Mouse (Mus musculus) mature B cell (primary cell): ENCODE results near the gene P2rx7.

Experiments used
- in situ Hi-C: fragments of 300-500 bp; cut with MboI; formaldehyde crosslinking; loops from 2 replicates; pipeline ENCODE4 v1.14.3; 2019

Gene P2rx7

DNA sequence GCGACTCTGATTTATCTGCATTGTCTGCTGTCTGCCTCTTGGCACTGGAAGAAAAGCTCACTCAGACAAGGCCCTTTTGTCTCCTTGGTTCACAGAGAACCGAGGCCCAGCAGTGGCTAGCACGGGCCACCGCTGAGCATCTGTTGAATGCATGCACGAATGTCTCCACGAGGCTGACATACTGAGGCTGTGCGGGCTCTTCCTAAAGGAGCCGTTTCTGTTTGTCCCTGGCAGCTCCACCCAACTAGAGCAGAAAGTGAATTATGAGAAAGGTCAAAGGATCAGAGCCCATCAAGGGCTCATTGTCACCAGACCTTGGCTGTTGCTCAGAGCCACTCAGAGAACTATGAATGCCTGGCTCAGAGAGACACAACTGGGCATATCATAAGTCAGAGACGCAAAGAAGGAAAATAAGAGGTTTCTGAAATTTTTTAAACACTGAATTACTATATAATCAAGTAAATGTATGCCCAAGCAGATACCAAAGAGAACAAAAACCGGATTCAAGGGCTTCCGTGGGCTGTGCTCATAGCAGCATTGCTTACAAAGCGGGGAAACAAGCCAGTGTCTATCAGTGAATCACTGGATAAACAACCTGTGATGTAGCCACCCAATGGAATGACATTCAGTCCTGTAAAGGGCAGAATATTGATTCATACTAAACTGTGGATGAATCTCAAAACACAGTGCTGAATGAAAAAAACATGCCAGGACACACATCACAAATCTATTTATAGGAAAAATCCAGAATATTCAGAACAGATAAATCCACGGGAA lies 49.9 kb downstream of the P2rx7 start:
- in situ Hi-C loops = no loop called here

DNA sequence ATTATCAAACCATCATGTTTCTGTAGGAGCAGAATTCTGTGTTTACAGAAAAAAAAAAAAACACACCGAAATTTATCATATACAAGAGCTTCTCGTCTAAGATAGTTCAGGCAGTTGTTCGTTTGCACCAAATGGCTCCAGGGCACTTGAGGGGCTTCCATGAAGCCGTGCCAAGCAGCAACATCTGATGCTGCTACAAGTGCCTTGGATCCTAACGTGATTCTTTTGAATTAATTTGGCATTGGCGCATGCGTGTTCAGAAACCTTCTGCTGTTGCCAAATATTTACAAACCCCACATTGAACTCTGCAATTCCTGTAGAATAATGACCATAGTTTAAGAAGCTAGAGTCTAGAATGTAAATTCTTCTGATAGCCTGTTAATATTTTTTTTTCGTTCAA lies 51.8 kb downstream of the P2rx7 start:
- in situ Hi-C loops = no loop called here

DNA sequence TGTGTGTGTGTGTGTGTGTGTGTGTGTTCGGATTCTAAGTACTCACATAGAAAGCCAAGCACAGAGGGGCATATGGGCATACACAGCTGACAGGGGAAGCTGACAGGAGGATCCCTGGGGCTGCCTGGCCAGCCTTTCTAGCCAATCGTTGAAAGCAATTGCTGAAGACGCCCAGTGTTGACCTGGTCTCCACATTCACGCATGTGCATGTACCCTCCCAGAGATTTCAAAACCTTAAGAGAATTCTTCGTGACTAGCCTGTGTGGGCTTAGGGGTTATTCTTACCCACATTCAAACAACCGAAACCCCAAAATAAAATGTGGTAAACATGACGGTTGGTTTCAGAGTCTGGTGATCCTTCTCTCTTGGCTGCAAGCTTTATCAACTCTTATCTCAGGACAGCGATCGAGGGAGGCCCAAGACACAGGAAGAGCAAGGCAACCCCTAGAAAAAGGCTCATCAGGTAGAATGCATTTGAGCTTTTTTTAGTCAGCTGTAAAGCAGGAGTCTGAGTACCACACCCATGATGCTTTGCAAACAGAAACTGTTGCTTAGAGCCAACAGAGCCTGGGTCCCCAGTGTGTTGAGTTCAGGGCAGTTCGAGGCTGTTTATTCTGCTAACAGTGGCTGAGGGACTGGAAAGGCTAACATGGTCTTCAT lies 54.5 kb downstream of the P2rx7 start:
- in situ Hi-C loops = no loop called here

DNA sequence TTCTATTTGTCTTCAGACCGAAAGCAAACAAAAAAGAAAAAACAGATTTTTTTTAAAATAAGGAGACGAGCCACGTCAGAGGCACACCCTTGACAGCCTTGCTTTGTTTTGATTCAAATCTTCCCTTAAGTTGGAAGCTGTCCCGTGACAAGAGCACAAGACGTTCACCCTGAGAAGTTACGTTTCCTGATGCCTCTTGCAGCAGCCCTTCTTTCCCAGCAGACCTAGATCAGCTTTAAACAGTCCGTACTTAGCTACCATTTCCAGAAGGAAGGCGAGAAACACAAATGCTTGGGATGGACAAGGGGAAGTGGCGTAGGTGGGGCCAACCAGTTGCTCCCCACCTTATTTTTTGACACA lies 55.0 kb downstream of the P2rx7 start:
- in situ Hi-C loops = no loop called here

DNA sequence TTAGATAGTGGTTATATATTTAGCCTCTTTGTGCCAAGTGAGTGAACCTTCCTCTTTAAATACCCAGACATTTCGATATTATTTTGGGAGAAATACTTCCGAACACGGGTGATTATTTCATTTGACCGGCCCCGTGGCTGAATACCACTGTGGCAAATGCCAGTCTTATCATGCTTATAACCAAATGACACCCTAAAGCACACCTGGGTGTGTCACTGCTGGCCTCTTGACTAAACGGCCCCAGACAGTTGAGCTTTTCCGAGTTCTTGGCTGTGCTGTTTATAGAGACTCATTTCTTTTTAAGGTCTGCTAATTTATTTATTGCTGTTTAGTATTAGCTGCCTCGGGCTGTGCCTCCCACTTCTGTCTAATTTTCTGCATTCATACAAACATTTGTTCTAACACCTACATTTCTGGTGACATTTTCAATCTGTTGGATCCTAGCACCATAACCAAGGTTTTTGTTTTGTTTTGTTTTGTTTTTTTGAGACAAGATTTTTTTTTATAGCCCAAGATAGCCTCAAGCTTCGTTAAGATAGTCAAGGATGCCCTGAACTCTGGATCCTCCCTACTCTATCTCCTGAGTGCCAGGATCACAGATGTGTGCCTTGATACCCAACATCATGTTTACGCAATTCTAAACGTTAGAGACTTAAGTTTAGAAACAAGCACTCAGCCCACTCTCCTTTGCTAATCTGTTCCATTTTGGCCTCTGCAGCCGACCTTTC lies 56.6 kb downstream of the P2rx7 start:
- in situ Hi-C loops = no loop called here

DNA sequence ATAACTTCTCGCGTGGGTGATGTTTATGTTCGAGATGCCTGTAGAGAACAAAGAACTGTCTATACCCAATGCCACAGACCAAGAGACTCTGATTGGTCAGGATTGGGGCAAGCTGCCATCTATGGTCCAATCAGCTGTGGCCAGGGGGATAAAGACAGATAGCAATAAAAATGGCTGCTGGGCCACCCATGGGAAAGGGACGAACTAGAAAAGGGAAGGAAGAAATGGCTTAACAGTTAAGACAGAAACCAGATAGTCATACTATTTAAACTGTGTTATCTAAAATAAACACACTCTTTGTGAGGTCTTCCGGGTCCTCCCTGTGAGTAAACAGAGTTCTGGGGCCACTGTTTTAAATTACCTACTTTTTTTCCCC lies 57.1 kb downstream of the P2rx7 start:
- in situ Hi-C loops = no loop called here

DNA sequence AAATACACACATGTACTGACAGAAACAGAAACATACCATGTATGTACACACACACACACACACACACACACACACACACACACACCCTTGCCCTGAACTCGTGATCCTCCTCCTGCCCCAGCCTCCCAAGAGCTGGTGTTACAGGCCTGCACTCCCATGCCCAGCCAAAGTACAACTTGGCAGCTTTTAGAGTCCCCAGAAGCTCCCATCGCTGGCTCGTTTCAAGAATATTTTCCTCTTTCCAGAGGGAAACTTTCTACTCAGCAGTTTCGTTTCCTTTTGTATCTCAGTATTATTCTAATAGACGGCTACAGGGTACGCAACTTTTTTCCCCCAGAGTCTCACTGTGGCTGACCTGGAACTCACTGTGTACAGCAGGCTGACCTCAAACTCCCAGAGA lies 58.4 kb downstream of the P2rx7 start:
- in situ Hi-C loops = no loop called here

DNA sequence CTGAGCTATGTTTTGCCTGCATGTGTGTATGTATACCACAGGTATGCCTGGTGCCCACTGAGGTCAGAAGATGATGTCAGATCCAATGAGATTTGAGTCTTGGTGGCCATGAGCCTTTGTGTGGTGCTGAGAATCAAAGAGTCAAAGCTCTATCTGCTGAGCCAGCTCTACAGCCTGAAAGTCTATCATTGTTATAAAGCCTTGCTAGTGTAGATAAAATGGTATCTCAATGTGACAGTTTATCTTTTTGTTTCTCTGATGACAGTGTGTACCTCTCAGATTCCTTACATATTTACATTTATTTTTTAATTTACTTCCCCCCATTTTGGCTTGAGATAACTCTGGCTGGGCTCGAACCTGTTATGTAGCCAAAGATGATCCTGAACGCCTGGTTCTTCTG lies 59.9 kb downstream of the P2rx7 start:
- in situ Hi-C loops = no loop called here

DNA sequence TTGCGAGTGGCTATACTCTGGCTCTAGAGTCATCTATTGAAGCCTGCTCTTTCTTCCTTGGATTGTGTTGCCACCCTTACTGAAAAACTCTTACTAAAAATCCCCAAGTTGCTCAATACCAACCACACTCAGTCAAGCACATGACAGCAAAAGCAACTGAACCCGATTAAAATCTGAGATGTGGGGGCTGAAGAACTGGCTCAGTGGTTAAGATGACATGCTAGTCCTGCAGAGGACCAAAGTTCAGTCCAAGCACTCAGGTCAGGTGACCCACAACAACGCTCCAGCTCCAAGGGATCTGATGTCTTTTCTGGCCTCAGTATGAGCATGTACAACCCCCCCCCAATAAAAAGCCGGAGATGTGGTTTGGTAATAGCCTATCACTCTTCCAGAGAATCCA lies 60.9 kb downstream of the P2rx7 start:
- in situ Hi-C loops = no loop called here

DNA sequence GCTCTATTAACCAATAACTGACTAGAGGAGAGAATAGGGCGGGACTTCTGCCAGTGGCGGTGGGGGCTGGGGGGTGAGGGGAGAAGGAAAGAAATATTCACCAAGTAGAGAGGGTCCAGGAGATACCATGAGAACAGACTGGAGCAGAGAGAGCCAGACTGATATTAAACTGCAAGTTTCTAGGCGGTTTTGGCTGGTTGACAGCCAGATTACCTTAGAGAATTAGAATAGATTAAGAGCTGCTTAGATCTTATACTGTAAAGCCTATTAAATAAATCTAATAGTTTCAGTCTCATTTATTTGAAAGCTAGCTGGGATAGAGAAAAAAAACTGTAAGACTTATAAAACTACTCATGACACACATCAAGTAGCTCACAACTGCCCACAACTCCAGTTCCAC lies 61.5 kb downstream of the P2rx7 start:
- in situ Hi-C loops = no loop called here

DNA sequence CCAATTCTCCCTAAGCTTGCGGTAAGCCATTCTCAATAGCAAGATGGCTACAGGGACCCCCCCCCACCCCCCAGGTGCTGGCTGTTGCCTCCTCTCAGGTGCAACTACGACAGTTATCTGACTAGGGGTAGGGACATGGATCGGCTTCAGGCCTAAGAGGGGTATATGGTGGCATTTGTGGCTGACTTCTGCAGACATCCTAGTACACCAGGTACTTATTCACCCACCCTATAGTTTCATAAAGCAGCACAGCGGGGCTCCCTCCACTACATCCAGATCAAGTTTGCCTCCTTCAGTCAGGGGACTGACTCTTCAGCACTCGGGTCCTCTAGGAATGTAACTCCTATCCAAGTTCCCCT lies 63.2 kb downstream of the P2rx7 start:
- in situ Hi-C loops = no loop called here

DNA sequence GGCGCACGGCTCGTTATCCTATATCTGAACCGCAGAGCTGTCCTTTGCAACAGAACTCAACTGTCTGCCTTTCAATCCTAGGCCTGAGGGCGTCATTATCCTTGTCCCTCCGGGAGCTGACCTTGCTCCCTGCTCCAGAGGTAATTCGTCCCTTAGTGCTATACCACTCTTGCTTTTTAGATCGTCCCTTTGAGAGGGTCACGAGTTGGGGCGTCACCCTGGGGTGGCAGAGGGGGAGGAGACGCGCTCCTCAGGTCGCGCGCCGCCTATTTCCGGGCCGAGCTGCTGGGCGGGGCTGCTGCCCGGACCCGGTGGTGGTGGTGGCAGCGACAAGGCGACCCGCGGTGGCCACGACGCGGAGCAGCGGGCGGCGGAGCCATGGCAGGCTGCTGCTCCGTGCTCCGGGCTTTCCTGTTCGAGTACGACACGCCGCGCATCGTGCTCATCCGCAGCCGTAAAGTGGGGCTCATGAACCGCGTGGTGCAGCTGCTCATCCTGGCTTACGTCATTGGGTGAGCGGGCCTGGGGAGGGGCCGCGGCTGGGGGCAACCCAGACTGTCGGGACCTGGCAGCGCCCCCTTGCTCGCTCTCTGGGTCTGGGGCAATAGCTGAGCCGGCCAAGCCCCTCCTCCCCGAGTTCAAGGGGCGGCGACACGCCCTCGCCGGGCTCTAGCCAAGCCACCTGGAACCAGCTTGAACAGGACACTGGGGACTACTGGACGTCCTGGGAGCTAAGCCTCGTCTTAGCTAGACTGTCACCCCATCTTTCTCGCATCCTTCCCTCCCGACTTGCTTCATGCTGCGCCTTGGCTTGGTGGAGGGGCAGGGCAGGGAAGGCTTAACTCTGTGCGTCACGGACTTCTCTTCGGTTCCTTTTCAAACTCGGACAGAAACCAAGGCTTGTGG lies 63.8 kb downstream of the P2rx7 start, which contains the start of gene P2rx4:
P2rx4 (plus strand) TSS at position 269 of the 906 bp plus-strand sequence.
- in situ Hi-C loops = no loop called here

DNA sequence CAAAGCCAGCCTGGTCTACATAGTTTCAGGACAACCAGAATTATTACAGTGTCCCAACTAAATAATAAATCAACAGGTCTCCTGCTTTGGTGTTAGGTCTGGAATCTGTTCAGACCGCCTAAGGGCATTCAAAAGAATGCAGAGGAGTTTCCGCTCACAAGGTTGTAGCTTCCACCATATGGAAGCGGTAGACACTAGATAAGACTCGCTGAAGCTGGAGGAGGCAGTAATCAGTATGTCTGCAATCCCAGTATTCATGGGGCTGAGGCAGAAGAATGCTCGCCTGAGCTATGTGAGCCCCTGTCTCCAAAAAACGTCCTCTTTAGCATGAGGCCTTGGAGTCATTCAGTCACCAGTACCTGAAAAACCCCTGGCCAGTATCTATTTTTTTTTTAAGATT lies 65.1 kb downstream of the P2rx7 start:
- in situ Hi-C loops = no loop called here

DNA sequence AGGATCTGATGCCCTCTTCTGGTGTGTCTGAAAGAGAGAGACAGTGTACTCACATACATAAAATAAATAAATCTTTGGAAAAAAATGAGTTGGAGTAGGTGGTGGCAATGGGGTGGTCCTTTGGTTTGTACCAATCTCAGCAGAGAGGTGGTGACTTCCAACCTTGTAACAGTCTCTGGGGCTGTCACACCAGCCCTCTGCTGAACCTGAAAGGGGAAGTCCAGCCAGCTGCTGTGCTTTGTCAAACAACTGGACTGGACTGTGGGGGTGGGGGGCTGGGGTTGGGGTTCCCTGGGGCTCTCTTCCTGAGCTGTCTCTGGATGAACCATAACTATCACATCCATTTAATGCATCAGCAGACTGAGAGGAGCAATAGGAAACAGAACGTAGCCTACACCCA lies 72.0 kb downstream of the P2rx7 start:
- in situ Hi-C loops = no loop called here

DNA sequence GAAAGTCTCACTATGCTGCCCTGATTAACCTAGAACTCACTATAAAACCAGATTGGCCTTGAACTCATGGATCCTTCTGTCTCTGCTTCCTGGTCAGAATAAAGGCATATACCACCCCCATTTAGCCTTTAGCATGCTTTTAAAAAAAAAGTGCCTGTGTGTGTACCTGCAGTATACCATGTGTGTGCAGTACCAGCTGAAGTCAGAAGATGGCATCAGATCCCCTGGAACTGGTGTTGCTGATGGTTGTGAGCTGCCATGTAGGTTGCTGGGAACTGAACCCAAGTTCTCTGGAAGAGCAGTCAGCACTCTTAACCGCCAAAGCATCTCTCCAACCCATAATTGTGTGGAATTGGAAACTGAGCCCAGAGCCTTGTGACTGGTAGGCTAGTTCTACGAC lies 73.1 kb downstream of the P2rx7 start:
- in situ Hi-C loops = no loop called here

DNA sequence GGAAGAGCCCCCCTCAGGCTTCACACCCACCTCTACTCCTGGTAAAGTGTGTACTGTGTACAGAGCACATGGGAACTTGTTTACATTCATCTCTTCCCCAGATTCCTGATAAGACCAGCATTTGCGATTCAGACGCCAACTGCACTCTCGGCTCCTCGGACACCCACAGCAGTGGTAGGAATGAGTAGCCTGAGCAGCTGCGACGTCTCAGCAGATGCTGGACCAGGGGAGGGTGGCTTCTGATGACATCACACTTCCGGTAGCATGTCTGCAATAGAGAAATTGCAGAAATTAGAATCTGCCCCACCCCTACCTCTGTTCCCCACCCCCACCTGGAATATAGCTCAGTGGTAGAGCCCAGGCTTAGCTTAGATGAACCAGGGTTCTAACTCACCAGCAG lies 74.7 kb downstream of the P2rx7 start:
- in situ Hi-C loops = no loop called here

DNA sequence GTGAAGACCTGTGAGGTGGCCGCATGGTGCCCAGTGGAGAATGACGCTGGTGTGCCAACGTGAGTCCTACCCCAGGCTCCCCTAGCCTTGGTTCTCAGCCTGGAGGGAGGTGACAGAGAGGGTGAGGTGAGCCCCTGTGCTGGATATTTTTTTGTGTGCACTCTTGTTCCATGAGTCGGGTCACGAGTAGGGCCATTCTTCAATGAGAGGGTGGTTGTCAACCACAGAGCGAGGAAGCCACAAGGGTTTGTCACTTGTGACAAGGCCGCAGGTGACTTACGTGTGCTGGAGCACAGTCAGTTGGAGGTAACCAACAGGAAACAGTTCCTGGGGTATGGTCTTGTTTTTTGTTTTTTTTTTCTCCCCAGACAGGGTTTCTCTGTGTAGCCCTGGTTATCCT lies 75.5 kb downstream of the P2rx7 start:
- in situ Hi-C loops = no loop called here

DNA sequence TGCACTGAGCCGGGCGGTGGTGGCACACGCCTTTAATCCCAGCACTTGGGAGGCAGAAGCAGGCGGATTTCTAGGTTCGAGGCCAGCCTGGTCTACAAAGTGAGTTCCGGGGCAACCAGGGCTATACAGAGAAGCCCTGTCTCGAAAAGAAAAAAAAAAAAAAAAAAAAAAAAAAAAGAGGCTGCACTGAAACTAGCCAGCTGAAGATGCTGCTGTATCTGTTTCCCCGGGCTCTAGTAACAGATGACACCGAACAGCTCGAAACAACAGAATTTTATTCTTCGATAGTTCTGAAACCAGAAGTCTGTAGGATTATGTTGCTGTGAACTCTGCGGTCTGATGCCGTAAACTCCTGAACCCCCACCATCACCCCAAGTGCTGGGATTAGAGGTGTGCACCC lies 81.7 kb downstream of the P2rx7 start:
- in situ Hi-C loops = no loop called here

DNA sequence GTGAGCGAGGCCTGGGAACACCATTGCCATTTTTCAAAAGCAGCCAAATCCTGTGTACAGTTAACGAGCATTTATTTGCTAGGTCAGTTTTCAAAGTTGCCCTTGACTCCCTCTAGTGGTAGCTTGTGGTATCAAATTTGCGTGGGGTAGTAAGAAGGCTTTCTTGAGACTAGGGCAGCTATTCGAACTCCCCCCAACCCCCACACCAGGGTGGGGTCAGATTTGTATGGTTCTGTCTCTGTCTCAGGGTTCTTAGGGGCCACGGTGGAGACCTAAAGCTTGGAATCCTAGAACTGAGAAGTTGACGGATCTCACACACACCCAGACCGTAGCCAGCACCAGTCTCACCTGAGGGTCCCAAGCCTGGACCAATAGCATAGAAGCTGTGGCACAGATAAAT lies 82.4 kb downstream of the P2rx7 start:
- in situ Hi-C loops = no loop called here

DNA sequence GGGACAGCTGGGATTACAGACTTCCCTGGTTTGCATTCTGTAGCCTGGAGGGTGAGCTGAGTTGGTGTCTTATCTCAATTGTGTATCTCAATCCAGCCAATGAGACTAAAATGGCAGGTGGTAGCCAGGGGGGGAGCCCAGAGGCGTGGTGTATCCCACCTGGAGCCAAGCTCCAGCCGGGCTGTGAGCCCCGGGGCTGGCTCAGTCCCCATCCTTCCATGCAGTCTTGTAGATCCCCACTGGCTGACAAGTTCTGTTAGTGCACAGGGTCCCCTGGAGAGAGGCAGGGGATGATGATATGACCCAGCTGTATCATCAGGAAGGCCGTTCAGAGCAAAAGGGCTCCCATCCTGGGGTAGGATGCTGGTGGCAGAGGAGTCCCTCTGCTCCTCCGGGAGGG lies 82.9 kb downstream of the P2rx7 start:
- in situ Hi-C loops = no loop called here

DNA sequence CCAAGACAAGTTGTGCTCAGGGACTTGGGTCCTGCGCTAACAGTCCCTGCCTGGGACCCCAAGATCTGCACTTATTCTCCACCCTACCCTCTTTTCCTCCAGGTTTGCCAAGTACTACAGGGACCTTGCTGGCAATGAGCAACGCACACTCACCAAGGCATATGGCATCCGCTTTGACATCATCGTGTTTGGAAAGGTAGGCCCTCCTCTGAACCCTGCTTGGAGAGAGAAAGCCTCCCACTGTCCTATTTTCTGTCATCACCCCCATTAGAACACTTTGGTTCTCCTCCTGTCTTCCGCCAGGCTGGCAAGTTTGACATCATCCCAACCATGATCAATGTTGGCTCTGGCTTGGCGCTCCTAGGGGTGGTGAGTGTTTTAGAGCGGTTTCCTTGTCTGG lies 83.4 kb downstream of the P2rx7 start:
- in situ Hi-C loops = no loop called here

DNA sequence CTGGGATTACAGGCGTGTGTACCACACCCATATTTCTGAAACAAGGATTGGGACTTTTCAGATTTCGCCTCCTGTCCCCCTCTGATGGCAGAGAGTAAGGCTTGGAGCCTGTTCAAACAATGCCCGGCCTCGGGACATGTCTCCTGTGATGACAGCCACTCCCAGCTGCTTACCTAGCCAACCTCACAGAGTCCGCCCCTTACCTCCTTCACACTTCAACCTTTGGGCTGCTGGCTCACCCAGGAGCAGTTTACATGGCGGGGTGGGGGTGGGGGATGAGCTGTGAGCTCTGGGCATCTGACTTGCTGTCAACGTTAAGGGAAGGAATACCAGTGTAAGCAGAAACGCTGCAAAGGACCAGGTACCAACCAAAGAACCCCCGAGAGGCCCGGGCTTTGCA lies 87.1 kb downstream of the P2rx7 start:
- in situ Hi-C loops = no loop called here
